Mouse (Mus musculus) hindbrain, embryonic 12.5 days (tissue): ENCODE measurements around the gene Itga9. TPM values are rescaled to one million over a fixed set of nuclear protein-coding genes. Genes with fewer than 3 reads are reported as not detected.

Experiments used
- ATAC-seq: fragments of 200-750 bp; cut with Nextera tagmentation; 2 replicates; pipeline ENCODE4 v1.8.0; 2017; ENCODE audit warnings: moderate TSS enrichment; ENCODE audit not compliant: low FRiP score
- H3K27ac ChIP-seq: fragments of 300-500 bp; sonication (generic); 2 replicates; pipeline ENCODE4 v1.5.1; 2016; ENCODE audit warnings: mild to moderate bottlenecking
- H3K27me3 ChIP-seq: fragments of 300-500 bp; sonication (generic); 2 replicates; pipeline ENCODE4 v1.6.1; 2016; ENCODE audit warnings: mild to moderate bottlenecking
- H3K36me3 ChIP-seq: fragments of 300-500 bp; sonication (generic); 2 replicates; pipeline ENCODE4 v1.6.1; 2016; ENCODE audit warnings: mild to moderate bottlenecking
- H3K4me1 ChIP-seq: fragments of 300-500 bp; sonication (generic); 2 replicates; pipeline ENCODE4 v1.6.1; 2016
- H3K4me2 ChIP-seq: fragments of 300-500 bp; sonication (generic); replicated peaks from 2 replicates; pipeline ENCODE4 v1.6.1; 2016; ENCODE audit warnings: mild to moderate bottlenecking
- H3K4me3 ChIP-seq: fragments of 300-500 bp; sonication (generic); 2 replicates; pipeline ENCODE4 v1.5.1; 2016; ENCODE audit warnings: mild to moderate bottlenecking
- H3K9ac ChIP-seq: fragments of 300-500 bp; sonication (generic); 2 replicates; pipeline ENCODE4 v1.6.1; 2016; ENCODE audit warnings: mild to moderate bottlenecking, moderate library complexity
- H3K9me3 ChIP-seq: fragments of 300-500 bp; sonication (generic); replicated peaks from 2 replicates; pipeline ENCODE4 v1.6.1; 2016; ENCODE audit warnings: mild to moderate bottlenecking
- WGBS: fragments of 180-500 bp; shearing (Covaris S2); methylation state at CpG from one replicate; pipeline ENCODE4 v1.1.7; 2016; 5-methylcytosine and 5-hydroxymethylcytosine counted together
- polyA plus RNA-seq: library from polyadenylated mRNA; unstranded; fragments of >200 nt; fragmentation: Nextera tagmentation; extraction: Ambion mirVana; gene quantifications from 2 replicates; pipeline ENCODE4 v1.2.1, GENCODE M21; 2016

The Itga9 gene
- polyA plus RNA-seq, 1 experiment from 2014 or later: 12.4 TPM

- H3K27ac ChIP-seq: no peak overlapping the region; the same call in 1 of the 2 replicates
- ATAC-seq: peak; percentile 54
- H3K27me3 ChIP-seq: peaks cover 3% of the 10 kb centered on the region; the same call in 1 of the 2 replicates
- H3K4me1 ChIP-seq: peaks cover 3% of the 10 kb centered on the region; the same call in 1 of the 2 replicates
- no peaks in the 10 kb centered on the region for H3K9me3 ChIP-seq
- no peak overlapping the region for H3K9ac ChIP-seq
- no peaks in the 10 kb centered on the region for H3K36me3 ChIP-seq
- no peak overlapping the region for H3K4me2 ChIP-seq
- no peak overlapping the region for H3K4me3 ChIP-seq
- whole genome bisulfite sequencing: 17% methylated on average over 6 of the region's 6 CpGs
Measured at GRCm38 (mm10) chr9:118901917-118902316, 295.4 kb downstream of the Itga9 start.

- Histone ChIP-seq H3K9me3 (no peaks in the 10 kb centered on the region), H3K36me3 (no peaks in the 10 kb centered on the region), H3K4me3 (no peak overlapping the region), H3K27ac (no peak overlapping the region), H3K27me3 (peaks cover 5% of the 10 kb centered on the region; the same call in 1 of the 2 replicates), H3K9ac (no peak overlapping the region), H3K4me2 (no peak overlapping the region), H3K4me1 (0 out of 2 replicates have a peak, but pooled peaks cover 3% of the 10 kb centered on the region)
- 52% methylated on average over 18 of the region's 18 CpGs for WGBS
- no peak for ATAC-seq
Measured at GRCm38 (mm10) chr9:118907934-118908620, 301.6 kb downstream of the Itga9 start.

- Histone ChIP-seq H3K36me3 (no peaks in the 10 kb centered on the region), H3K4me1 (peaks cover 5% of the 10 kb centered on the region; the same call in 1 of the 2 replicates), H3K9ac (no peak overlapping the region), H3K4me2 (no peak overlapping the region), H3K27ac (no peak overlapping the region), H3K4me3 (no peak overlapping the region), H3K9me3 (no peaks in the 10 kb centered on the region), H3K27me3 (no peaks in the 10 kb centered on the region)
- ATAC-seq: no peak
- WGBS: 92% methylated on average over 9 of the region's 9 CpGs
Measured at GRCm38 (mm10) chr9:118913048-118913447, 306.6 kb downstream of the Itga9 start.

- no peak for ATAC-seq
- 92% methylated on average over 3 of the region's 3 CpGs for WGBS
Measured at GRCm38 (mm10) chr9:118913613-118914012, 307.1 kb downstream of the Itga9 start.

GRCm38 (mm10) chr9:118914589-118914988 lies 308.1 kb downstream of the Itga9 start:
- Histone ChIP-seq H3K36me3 (no peaks in the 10 kb centered on the region), H3K9ac (0 out of 2 replicates have a peak overlapping the region, but pooled peaks have one; percentile 0), H3K4me3 (no peak overlapping the region), H3K4me1 (peaks cover 6% of the 10 kb centered on the region; the same call in 1 of the 2 replicates), H3K27me3 (peaks cover 4% of the 10 kb centered on the region), H3K4me2 (no peak overlapping the region), H3K9me3 (no peaks in the 10 kb centered on the region), H3K27ac (no peak overlapping the region)
- 49% methylated on average over 8 of the region's 8 CpGs for WGBS
- ATAC-seq: no peak

More at GRCm38 (mm10) chr9:118913613-118914012, 307.1 kb downstream of the Itga9 start:
- no peaks in the 10 kb centered on the region for H3K36me3 ChIP-seq
- H3K9ac ChIP-seq: no peak overlapping the region
- peaks cover 4% of the 10 kb centered on the region; the same call in 1 of the 2 replicates for H3K4me1 ChIP-seq
- peaks cover 3% of the 10 kb centered on the region for H3K27me3 ChIP-seq
- H3K27ac ChIP-seq: no peak overlapping the region
- no peak overlapping the region for H3K4me2 ChIP-seq
- H3K9me3 ChIP-seq: no peaks in the 10 kb centered on the region
- H3K4me3 ChIP-seq: no peak overlapping the region

GRCm38 (mm10) chr9:118915290-118915689 lies 308.8 kb downstream of the Itga9 start:
- 59% methylated on average over 5 of the region's 5 CpGs for WGBS
- peaks cover 10% of the 10 kb centered on the region; the same call in 1 of the 2 replicates for H3K4me1 ChIP-seq
- peaks cover 4% of the 10 kb centered on the region for H3K27me3 ChIP-seq
- H3K9ac ChIP-seq: no peak overlapping the region
- H3K9me3 ChIP-seq: no peaks in the 10 kb centered on the region
- no peak overlapping the region for H3K4me3 ChIP-seq
- H3K27ac ChIP-seq: no peak overlapping the region
- no peak overlapping the region for H3K4me2 ChIP-seq
- ATAC-seq: no peak
- no peaks in the 10 kb centered on the region for H3K36me3 ChIP-seq

GRCm38 (mm10) chr9:118919672-118920186 lies 313.2 kb downstream of the Itga9 start:
- H3K27me3 ChIP-seq: peaks cover 10% of the 10 kb centered on the region
- H3K27ac ChIP-seq: no peak overlapping the region
- ATAC-seq: 0 out of 2 replicates have a peak, but pooled peaks have one; percentile 23
- no peaks in the 10 kb centered on the region for H3K36me3 ChIP-seq
- 70% methylated on average over 16 of the region's 16 CpGs for WGBS
- no peak overlapping the region for H3K4me2 ChIP-seq
- no peak overlapping the region for H3K4me3 ChIP-seq
- peaks cover 13% of the 10 kb centered on the region for H3K4me1 ChIP-seq
- H3K9ac ChIP-seq: no peak overlapping the region
- H3K9me3 ChIP-seq: no peaks in the 10 kb centered on the region

- H3K27ac ChIP-seq: no peak overlapping the region
- WGBS: 55% methylated on average over 12 of the region's 12 CpGs
- no peak for ATAC-seq
- H3K4me3 ChIP-seq: no peak overlapping the region
- H3K27me3 ChIP-seq: peaks cover 10% of the 10 kb centered on the region
- H3K36me3 ChIP-seq: no peaks in the 10 kb centered on the region
- H3K4me1 ChIP-seq: peaks cover 20% of the 10 kb centered on the region
- no peak overlapping the region for H3K9ac ChIP-seq
- H3K4me2 ChIP-seq: no peak overlapping the region
- H3K9me3 ChIP-seq: no peaks in the 10 kb centered on the region
Measured at GRCm38 (mm10) chr9:118920798-118921515, 314.5 kb downstream of the Itga9 start.

- no peaks in the 10 kb centered on the region for H3K9me3 ChIP-seq
- H3K27ac ChIP-seq: no peak overlapping the region
- no peak for ATAC-seq
- 81% methylated on average over 3 of the region's 3 CpGs for WGBS
- no peaks in the 10 kb centered on the region for H3K36me3 ChIP-seq
- peaks cover 21% of the 10 kb centered on the region for H3K4me1 ChIP-seq
- H3K27me3 ChIP-seq: peaks cover 10% of the 10 kb centered on the region
- H3K9ac ChIP-seq: no peak overlapping the region
- H3K4me3 ChIP-seq: no peak overlapping the region
- no peak overlapping the region for H3K4me2 ChIP-seq
Measured at GRCm38 (mm10) chr9:118921926-118922325, 315.4 kb downstream of the Itga9 start.

- ATAC-seq: 0 out of 2 replicates have a peak, but pooled peaks have one; percentile 0
- WGBS: 9% methylated on average over 15 of the region's 16 CpGs
- no peak overlapping the region for H3K27ac ChIP-seq
- H3K9ac ChIP-seq: peak overlapping the region; percentile 51; the same call in 1 of the 2 replicates
- no peaks in the 10 kb centered on the region for H3K9me3 ChIP-seq
- H3K27me3 ChIP-seq: peaks cover 6% of the 10 kb centered on the region; the same call in 1 of the 2 replicates
- no peaks in the 10 kb centered on the region for H3K36me3 ChIP-seq
- peak overlapping the region; percentile 98 for H3K4me2 ChIP-seq
- peaks cover 32% of the 10 kb centered on the region for H3K4me1 ChIP-seq
- peak overlapping the region; percentile 84 for H3K4me3 ChIP-seq
Measured at GRCm38 (mm10) chr9:118924554-118925085, 318.1 kb downstream of the Itga9 start.

GRCm38 (mm10) chr9:118925286-118926110 lies 319.0 kb downstream of the Itga9 start:
- under 1% methylated on average over 52 of the region's 53 CpGs for WGBS

More at GRCm38 (mm10) chr9:118925286-118926110, 319.0 kb downstream of the Itga9 start:
- Histone ChIP-seq H3K9ac (peak overlapping the region; percentile 87), H3K27me3 (peaks cover 6% of the 10 kb centered on the region; the same call in 1 of the 2 replicates), H3K27ac (peak overlapping the region; percentile 79), H3K9me3 (no peaks in the 10 kb centered on the region), H3K4me1 (peaks cover 27% of the 10 kb centered on the region), H3K4me3 (peak overlapping the region; percentile 84), H3K36me3 (no peaks in the 10 kb centered on the region), H3K4me2 (peak overlapping the region; percentile 98)
- ATAC-seq: peak; percentile 88
